Mouse (Mus musculus) urinary bladder, postnatal 14 days (tissue): Measurements from ENCODE around the gene Zfp113.
"Not testable (repeated sequence)": the region's sequence is repeated elsewhere in the genome, so short reads cannot be mapped to it uniquely, and the experiment has no call there.

Experiments used
- DNase-seq: peaks from one replicate; pipeline ENCODE4 v3.0.0; 2021; ENCODE audit warnings: low spot score

The Zfp113 gene

DNA sequence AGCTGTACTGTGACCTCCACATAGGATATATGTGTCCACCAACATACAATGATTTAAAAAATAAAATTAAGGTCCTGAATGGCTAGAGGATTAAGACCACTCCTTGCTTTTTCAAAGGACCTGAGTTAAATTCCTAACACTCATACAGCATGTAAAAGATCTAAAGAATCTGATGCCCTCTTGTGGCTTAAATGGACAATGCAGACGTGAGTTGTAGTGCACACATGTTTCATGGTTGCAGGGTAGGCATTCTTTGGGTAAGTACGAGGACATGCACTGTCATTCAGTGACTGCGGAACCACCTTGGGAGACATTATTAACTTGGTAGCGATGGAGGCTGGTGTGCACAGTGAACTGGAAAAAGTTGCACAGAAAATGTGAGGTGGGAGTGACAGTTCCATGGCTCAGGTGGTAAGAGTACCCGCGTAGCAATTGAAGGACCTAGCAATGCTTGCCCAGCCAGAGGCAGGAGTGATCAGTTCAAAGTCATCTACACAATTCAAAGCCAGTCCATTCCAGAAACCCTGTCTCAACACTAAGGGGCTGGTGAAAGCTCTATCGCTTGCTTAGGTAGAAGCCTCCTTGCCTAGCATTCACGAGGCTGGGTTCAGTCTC is 17.5 kb downstream of the Zfp113 start:
- no peak for DNase-seq

DNA sequence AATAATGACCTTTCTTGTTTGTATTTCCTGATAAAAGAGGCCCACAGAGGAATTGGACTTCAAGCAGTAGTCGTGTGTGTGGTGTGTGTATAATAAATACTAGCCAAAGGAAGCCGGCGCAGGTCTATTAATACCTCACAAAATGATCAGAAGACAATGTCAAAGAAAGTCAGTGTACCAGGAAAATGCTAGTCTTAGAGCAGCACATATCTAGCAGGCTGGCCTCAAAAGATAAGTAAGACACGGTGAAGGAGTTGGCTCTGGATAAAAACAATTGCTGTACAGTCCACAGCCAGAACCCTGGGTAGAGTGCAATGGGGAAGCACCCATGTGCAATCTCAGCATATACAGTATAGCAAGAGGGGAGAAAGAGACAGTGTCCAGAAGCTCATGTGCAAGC is 18.3 kb downstream of the Zfp113 start:
- no peak for DNase-seq

DNA sequence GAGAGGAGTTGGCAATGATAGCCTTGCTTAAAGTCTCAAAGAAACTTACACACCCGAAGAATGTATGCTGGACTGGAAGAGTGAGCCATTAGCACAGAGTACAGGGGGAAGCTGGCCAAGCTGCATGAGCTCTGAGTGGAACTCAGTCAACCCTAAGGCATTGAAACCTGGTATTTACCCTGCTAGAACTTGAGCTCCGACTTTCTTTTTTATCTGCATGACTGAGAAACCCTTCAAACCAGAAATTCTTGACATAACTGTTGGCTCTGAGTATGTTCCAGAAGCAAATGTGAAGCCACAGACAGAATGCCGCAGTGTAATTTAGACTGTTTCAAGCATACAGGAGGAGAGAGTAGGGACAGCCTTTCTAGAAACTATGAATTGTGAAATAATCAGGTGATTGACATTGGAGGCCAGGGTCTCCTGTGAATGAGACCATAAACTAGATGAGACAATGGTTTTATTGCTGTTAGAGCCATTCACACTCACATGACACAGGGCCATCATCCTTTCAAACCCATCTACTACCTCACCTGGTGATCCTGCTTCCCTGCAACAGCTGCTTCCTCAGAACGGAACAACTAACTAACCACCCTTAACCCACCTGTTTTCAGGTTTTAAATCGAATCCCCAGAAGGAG is 23.0 kb downstream of the Zfp113 start:
- no peak for DNase-seq

DNA sequence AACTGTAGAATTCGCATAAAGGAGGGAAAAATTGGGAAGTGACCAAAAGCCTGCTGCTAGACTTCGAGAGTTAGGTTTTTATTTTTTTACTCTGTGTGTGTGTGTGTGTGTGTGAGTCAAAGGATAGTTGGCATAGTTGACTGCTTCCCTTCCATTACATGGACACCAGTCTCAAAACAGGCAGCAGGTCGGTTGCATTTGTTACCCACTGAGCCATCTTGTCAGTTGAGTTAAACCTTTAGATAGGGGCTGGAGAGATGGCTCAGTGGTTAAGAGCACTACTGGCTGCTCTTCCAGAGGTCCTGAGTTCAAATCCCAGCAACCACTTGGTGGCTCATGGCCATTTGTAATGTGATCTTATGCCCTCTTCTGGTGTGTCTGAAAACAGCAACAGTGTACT is 37.5 kb downstream of the Zfp113 start:
- DNase-seq, result no peak

DNA sequence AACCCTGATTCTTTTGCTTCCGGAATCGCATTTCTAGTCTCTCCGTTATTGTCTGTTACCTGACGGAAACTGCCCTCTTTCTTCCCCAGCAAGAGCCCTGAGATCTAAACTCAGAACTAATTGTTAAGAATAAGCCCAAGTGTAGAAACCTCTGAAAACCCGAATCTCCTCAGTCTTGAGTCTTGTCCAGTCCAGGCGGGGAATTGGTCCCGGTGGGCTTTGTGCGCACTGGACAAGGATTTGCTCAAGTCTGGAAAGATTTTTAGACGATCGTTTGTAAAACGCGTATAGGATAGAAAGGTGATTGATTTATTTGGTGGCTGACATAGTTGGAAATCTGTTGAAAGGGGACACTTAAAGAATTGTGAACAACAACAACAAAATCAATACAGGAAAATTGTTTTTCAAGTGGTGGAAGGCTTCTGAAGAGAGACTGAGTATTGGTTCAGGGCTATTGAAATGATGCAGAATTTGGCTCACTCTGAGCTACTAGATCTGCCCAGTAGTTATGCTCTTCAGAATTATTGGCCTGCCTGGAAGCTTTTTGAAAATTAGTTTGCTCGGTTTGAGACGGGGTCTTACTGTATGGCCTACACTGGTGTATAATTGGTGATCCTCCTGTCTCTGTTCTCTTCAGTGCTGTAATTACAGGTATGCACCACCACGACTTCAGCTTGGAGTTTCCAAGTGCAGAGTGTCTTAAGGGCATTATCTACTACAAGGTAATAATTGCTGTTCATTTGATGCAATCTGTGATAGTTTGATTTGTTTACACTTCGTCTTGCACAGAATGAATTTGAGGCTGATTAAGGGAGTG is 38.1 kb downstream of the Zfp113 start:
- DNase-seq, result no peak

DNA sequence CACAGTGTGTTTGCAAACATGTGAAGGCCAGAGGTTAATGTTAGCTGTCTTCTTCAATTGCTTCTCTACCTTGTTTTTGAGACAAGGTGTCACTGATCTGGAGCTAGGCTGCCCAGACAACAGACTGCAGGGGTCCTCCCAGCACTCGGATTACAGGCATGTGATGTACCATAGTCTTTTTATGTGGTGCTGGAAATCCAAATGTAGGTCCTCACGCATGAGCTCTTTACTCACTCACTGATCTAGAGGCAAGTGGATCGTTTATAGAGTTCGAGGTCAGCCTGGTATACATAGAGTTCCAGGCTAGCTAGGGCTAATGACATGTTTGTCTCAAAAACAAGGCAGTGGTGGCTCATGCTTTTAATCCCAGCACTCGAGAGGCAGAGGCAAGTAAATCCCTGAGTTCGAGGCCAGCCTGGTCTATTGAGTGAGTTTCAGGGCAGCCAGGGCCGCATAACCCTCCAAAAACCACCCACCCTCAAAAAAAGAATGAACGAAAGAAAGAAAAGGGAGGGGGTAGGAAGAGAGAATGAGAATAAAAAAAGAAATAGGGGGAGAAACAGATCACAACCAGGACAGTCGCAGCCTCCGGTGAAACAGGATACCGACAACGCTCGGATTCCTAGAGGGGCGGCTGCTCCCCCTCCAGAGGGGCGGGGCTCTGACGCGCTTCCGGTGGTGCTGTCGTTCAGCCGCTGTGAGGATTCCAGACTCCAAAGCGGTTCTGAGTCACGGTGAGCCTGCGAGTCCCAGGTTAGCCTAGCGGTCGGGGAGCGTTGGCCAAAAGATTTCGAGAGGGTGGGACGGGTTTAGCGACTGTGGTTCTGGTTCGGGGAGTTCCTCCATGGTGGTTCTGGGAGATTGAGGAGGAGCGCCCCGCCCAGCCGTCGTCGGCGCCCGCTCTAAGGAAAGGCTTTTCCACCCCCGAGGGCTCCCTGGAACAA is 39.0 kb downstream of the Zfp113 start, which contains the start of gene Zscan21:
Zscan21 (plus strand) TSS at position 649 of the 944 bp plus-strand sequence.
- DNase-seq, result peak; percentile 92

DNA sequence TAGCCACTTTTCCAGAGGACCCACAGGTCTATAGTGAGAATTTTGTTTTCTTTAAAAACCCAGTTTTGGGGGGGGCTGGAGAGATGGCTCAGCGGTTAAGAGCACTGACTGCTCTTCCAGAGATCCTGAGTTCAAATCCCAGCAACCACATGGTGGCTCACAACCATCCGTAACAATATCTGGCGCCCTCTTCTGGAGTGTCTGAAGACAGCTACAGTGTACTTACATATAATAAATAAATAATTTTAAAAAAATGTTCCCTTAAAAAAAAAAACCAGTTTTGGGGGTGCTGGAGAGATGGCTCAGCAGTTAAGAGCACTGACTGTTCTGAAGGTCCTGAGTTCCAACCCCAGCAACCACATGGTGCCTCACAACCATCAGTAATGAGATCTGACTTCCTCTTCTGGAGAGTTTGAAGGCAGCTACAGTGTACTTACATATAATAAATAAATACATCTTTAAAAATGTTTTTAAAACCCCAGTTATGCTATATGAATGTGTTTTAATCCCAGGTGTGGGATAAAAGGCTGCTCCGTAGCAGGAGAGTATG is 45.6 kb downstream of the Zfp113 start:
- DNase-seq, result not testable (repeated sequence)

DNA sequence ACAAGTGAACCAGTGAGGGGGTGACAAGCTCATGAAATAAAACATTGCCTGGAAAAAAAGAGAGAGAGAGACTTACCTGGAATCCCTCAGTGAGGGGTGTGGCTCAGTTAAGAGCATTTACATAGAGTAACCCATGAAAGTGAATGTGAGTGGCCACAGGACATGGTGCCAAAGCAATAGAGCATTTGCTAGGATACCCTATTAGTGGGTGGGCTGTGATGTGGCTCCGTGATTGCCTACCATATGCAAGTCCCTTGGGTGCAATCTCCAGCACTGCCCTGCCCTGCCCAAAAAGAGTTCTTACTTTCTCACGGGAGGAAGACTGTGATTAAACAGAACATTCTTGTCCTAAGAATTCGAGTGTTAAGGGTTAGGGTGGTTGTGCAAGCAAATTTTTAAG is 48.4 kb downstream of the Zfp113 start:
- no peak for DNase-seq

DNA sequence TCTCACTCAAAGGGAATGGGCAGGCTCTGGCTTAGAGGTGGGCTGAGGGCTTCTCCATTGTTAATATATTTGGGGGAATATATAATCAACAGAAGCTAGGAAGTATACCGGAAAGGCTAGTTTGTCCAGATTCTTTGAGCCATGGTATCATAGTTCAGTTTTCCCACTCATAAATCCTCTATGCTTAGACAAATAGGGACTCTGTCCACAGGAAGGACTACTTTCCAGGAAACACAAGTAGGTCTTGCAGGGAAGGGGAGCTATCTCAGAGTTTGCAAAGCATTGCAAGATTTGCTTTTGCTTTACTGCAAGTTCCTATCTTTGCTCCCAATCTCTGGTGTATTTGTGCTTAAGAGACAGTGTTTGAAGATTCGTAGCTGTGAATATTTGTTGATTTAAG is 50.6 kb downstream of the Zfp113 start:
- no peak for DNase-seq

DNA sequence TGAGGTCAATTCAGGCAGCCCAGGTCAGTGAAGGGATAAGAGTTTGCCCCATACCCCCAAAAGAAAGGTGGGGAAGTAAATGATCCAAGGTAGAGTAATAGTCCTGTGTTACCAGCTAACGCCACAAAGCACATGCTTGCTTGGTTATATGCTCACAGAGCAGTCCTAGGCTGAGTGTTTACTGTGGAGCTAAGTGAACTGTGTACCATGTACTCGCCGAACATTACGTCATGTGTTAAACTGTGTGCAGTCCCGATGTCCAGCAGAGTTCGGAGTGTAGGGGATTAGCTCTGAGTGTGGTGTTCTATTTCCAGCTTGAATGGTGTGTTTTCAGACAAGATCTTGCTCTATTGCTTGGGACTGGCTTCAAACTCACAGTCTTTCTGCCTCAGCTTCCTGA is 61.1 kb downstream of the Zfp113 start:
- DNase-seq, result no peak

DNA sequence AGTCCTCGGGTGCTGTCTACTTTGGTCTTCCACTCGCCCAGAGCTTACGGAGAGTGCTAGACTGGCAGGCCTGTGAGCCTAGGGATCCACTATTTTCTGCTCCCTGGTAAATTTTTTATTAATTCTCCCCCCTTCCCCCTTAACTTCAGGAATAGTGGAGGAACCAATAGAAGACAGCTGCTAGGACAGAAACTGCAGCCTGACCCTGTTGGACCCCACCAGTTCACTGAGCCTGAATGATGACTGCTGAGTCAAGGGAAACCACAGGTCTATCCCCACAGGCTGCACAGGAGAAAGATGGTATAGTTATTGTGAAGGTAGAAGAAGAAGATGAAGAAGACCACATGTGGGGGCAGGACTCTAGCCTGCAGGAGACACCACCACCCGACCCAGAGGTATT is 62.8 kb downstream of the Zfp113 start:
- DNase-seq, result no peak

DNA sequence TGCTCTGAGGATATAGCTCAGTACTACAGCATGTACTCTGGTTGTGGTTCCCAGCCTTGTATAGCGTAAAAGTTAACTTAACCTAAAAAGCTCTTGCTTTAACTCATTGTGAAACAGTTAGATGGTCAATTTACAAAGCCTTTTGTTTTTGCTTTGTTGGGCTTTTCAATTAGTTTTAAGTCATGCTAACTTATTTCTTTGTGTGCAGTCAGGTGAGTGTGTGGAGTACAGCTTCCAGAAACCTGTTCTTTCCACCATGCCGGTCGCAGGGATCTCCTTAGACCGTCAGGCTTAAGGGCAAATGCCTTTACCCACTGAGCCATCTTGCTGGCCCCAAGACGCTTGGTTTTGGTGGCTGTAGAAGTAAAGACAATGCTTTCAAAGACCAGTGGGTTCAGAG is 64.8 kb downstream of the Zfp113 start:
- no peak for DNase-seq

DNA sequence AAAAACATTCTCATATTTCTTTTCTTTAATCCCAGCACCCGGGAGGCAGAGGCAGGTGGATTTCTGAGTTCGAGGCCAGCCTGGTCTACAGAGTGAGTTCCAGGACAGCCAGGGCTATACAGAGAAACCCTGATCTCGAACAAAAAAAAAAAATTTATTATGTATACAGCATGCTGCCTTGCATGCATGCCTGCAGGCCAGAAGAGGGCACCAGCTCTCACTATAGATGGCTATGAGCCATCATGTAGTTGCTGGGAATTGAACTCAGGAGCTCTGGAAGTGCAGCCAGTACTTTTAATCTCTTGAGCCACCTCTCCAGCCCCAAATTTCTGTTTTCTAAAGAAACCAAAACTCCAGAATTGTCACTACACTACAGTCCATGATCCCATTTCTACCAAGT is 65.3 kb downstream of the Zfp113 start:
- DNase-seq, result no peak
